Mouse (Mus musculus): ENCODE results near the gene Akap17b. TPM values are rescaled to one million over a fixed set of nuclear protein-coding genes. Genes with fewer than 3 reads are reported as not detected.
A peak's percentile ranks its signal among the peaks of the same experiment; 100 is the strongest.

The Akap17b gene
- total RNA-seq, 2 experiments from 2014 or later, result 1.4 to 1.6 TPM

DNA sequence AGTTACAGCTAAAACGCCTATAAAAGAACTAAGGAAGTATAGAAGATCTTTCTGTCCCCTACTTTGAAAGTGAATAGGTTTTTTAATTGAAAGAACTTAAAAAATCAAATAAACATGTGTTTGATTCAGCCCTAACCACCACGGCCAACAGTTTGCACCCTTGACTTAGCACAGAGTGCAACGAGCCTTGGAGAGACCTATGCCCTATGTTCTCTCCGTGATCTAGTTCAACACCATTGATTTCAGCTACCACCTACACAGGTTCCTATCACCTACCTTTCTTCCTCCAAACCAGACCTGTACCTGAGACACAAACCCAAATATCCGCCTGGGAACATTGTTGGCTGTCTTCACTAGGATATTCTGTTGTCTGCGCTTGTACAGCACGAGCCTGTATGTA, 54.9 kb downstream of the Akap17b start:
- intact Hi-C loops (cut with DNase I; ENCODE audit: low total_unique reads), result no loop called here
- no peak for DNase-seq

DNA sequence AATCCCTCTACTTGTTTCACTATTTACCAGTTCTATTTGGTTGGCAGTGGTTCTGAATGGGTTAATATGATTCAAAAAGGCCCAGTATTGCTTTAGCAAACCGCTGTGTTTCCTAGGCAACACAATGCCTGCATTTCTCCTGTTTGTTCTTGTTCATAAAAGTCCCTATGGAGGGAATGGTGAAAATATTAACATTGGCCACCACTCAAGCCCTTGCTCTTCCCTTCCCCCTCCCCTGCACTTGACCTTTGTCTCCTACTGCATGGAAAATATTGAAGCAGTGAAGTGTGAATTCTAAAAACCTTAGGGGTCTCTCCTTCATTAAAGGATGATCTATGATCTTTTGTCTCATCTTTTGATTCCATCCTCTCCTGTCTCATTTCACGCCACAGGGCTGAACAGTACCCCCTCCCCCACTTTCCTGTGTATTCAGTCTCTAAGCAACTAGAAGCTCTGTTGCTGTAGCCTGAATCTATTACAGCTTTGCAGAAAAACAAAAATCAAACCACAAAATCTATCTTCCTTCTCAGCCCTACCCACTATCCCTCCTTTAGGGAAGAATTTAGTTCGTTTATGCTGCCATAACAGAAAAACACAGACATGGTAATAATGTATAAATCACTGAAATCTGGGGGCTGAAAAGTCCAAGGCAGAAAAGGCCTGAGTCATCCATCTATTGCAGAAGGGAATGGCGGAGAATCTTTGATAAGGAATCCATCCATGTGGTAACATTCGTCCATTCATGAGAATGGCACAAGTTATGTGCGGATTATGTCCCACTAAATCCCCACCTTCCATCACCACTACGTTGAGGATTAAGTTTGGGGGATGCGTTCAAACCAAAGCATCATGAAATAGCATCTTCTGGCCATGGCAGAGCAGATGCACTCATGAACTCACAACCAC, 57.6 kb downstream of the Akap17b start:
- intact Hi-C loops (cut with DNase I; ENCODE audit: low total_unique reads), result no loop called here
- no peak for DNase-seq

DNA sequence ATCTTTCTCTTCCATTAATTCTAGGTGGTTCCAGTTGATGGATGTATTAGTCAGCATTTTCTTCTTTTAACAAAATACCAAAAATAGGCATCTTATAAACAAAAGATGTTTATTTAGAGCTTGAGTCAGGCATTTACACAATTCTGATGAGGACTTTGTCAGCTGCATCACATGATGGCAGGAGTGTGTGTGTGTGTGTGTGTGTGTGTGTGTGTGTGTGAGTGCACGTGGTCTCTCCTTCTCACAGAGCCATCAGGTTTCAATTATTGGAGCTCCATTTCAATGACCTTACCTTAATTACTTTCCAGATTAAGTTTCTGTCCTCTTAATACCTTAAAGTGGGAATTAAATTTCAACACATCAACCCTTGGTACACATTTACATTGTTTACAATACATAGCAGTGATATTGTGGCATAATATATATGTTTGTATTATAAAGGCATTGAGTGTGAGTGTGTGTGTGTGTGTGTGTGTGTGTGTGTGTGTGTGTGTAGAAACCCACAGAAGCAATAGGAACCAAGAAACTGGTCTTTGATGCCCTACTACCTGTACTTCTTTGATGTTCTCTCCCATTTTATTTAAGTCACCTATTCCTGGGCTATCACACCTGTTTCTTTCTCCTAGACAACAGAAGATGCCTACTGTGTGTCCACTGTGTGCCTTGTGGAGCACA, 58.4 kb downstream of the Akap17b start:
- intact Hi-C loops (cut with DNase I; ENCODE audit: low total_unique reads), result no loop called here
- DNase-seq, result no peak

DNA sequence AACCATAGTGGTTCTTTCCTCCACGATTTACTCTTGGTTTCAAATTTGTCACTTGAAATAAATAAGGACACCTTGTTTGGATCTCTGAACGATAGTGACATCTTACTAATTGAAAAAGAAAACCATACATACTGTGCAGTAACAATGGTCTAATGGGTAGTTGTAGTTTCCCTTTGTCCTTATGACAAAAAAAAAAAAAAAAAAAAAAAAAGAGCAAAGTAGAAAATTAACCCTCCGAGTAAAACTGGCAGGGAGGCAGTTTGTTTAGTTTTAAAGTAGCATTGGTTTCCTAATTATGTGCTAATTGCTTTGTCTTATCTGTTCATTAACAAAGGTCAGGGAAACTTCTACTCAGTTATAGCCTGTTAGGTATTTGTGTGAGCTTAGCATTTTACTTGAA, 83.1 kb downstream of the Akap17b start:
- intact Hi-C loops (cut with DNase I; ENCODE audit: low total_unique reads), result no loop called here
- DNase-seq, result no peak

DNA sequence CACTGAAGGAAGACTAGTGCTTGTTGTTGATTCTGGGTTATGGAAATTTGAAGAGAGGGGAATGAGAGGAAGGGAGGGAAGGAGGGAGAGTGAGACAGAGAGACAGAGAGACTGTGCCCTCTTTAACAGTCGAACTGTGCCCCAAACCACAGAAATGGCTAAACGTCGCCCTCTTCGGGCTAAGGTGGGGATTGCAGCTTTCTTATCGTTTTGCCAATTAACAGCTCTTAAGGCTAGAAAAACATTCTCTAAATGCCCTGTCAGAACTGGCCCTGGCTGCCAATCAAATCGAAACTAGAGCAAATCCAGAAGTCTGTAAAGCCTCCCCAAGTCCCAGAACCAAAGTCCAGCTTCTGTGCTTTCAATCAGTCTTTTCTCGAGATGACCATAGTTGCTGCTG, 83.5 kb downstream of the Akap17b start:
- intact Hi-C loops (cut with DNase I; ENCODE audit: low total_unique reads), result no loop called here
- peak; percentile 28 for DNase-seq

DNA sequence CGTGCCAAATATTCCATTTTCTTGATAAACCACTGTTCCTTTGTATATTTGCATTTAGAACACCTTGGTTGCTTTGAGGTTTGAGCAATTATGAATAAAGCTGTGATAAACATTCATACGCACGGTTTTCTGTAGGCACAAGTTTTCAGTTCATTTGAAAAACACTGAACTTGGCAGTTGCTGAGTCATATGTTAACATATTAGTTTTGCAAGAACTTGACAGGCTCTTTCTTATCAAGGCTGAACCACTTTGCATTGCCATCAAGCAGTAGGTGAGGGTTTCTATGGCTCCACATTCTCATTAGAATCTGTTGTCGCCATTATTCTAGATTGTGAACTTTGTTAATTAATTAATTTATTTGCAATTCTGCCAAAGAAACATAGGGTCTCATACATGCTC, 85.0 kb downstream of the Akap17b start:
- DNase-seq, result no peak
- intact Hi-C loops (cut with DNase I; ENCODE audit: low total_unique reads), result no loop called here

Other genes with a start within 250 kb of the Akap17b start
- gene Gm6268, start 244.1 kb downstream of the Akap17b start, total RNA-seq (2021), result not detected
- not detected for gene Gm14569, start 153.6 kb downstream of the Akap17b start, total RNA-seq (2021)
- gene Pgrmc1, start 47.2 kb downstream of the Akap17b start, total RNA-seq (2021), result 10 to 100 TPM; 17.3 to 19.0 TPM
- under 1 TPM in 1 of 2 experiments, not detected in 1; 0.25 TPM for gene Slc25a43, start 98.3 kb upstream of the Akap17b start, total RNA-seq (2021)
- 100 to 1,000 TPM; 163 to 168 TPM for gene Slc25a5, start 150.3 kb upstream of the Akap17b start, total RNA-seq (2021)
- gene Ube2a, start 228.5 kb upstream of the Akap17b start, total RNA-seq (2021), result 10 to 100 TPM; 36.8 to 38.6 TPM
- 10 to 100 TPM; 11.3 to 11.7 TPM for gene C330007P06Rik, start 228.7 kb upstream of the Akap17b start, total RNA-seq (2021)